Mouse (Mus musculus): ENCODE data around the gene Vamp2. TPM values are rescaled to one million over a fixed set of nuclear protein-coding genes. Genes with fewer than 3 reads are reported as not detected.
A peak's percentile ranks its signal among the peaks of the same experiment; 100 is the strongest.

Gene Vamp2
- polyA plus RNA-seq, 1 experiment from 2014 or later: 50.6 TPM

DNA sequence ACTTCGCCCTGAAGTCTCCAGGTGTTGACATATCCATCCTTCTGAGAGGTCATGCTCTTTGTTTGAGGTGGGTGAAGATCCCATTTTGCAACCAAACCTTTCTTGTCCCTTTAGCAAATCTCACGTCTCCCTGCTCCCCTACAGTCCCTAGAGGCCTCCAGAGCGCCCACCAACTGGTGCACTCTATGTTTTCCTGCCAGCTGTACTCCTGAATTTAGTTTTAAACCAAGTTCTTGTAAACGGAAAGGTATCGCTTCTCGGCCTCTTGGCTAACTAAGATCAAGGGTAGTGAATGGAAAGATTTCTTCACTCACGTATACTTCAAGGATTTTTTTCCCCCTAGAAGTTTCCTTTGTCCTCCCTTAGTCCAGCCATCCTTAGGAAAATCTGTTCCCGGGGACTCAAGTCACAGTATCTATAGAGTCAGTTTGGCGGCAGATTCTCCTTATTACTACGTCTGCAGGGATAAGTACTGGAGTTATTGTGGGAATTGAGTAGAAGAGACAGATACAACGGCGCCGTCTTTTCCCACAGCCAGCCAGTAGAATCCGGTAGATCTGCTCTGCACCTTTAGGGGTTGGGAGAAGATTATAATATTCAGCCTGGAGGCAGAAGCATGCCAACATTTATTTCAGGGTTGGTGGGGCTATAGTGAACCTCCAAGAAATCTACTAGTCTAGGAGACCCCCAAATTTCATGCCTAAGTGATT is 31.3 kb downstream of the Vamp2 start:
- Histone ChIP-seq H3K27ac (ENCODE audit: low read length) (no peak overlapping the region), H3K4me3 (ENCODE audit: low read depth, low read length) (no peak overlapping the region), H3K27me3 (replicated peaks; ENCODE audit: insufficient read depth, low read length) (no peaks in the 10 kb centered on the region), H3K4me2 (replicated peaks; ENCODE audit: low read depth, low read length) (peak overlapping the region; percentile 77), H3K36me3 (ENCODE audit: insufficient read depth, low read length) (no peaks in the 10 kb centered on the region), H3K9ac (replicated peaks; ENCODE audit: low read depth) (no peak overlapping the region), H3K4me1 (ENCODE audit: insufficient read depth, low read depth, low read length) (peaks cover 17% of the 10 kb centered on the region; the same call in 1 of the 2 replicates), H3K9me3 (ENCODE audit: low read length) (no peaks in the 10 kb centered on the region)
- TF ChIP-seq CTCF (IDR thresholded peaks at IDR 0.05) (no peak), EP300 (IDR thresholded peaks at IDR 0.05) (no peak)
- WGBS: 50% methylated on average over 14 of the region's 14 CpGs
- no peak for DNase-seq (ENCODE audit: low spot score)
- ATAC-seq: no peak

DNA sequence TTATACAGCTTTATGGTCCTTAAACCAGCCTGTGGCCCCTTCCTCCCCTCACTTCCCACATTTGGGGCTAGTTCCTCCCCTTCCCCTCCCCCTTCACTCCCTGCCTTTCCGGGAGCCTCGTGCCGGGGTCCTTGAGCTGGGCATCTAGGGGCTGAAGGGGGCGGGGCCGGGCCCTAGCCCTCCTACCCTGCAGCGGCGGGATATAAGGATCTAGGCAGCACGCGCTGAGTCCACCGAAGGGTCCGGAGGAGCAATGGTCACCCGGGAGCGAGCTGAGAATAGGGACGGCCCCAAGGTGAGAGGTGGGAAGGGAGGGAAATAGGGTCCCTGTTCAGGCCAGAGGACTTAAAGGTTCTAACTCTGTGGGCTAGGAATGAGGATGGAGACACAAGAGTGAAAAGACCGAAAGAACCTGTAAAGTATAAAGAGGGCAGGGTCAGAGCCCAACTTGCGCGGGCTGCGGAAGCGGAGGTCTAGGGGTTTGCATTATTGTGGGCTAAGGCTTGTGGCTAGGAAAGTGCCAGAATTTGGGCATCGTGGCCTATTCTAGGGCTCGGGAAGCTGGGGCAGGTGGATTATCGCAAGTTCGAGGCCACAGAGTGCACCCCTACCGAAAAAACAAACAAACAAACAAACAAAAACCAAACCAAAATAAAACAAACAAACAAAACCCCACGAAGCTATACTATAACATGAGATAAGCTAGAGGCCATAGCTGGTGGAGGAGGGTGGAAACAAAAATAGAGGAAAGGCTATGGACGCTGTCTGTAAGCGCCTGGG is 32.1 kb downstream of the Vamp2 start, which contains the start of gene Hes7:
Gene Hes7, plus strand, starts transcription at position 184 of the 780 bp plus-strand sequence.
- no peak within 1 kb of the TSS for H3K27ac ChIP-seq (ENCODE audit: low read length)
- H3K4me2 ChIP-seq (replicated peaks; ENCODE audit: low read depth, low read length): peak within 1 kb of the TSS; percentile 77
- DNase-seq (ENCODE audit: low spot score) (no peak), ATAC-seq (no peak)
- H3K9me3 ChIP-seq (ENCODE audit: low read length): no peaks in the 10 kb centered on the region
- 0 out of 2 replicates have a peak within 1 kb of the TSS, but pooled peaks have one; percentile 48 for H3K9ac ChIP-seq (replicated peaks; ENCODE audit: low read depth)
- TF ChIP-seq CTCF (IDR thresholded peaks at IDR 0.05) (no peak), EP300 (IDR thresholded peaks at IDR 0.05) (no peak)
- no peaks in the 10 kb centered on the region for H3K27me3 ChIP-seq (replicated peaks; ENCODE audit: insufficient read depth, low read length)
- H3K4me1 ChIP-seq (ENCODE audit: insufficient read depth, low read depth, low read length): peaks cover 17% of the 10 kb centered on the region; the same call in 1 of the 2 replicates
- no peaks in the 10 kb centered on the region for H3K36me3 ChIP-seq (ENCODE audit: insufficient read depth, low read length)
- 3% methylated on average over 26 of the region's 27 CpGs for WGBS
- H3K4me3 ChIP-seq (ENCODE audit: low read depth, low read length): peak within 1 kb of the TSS; percentile 54

DNA sequence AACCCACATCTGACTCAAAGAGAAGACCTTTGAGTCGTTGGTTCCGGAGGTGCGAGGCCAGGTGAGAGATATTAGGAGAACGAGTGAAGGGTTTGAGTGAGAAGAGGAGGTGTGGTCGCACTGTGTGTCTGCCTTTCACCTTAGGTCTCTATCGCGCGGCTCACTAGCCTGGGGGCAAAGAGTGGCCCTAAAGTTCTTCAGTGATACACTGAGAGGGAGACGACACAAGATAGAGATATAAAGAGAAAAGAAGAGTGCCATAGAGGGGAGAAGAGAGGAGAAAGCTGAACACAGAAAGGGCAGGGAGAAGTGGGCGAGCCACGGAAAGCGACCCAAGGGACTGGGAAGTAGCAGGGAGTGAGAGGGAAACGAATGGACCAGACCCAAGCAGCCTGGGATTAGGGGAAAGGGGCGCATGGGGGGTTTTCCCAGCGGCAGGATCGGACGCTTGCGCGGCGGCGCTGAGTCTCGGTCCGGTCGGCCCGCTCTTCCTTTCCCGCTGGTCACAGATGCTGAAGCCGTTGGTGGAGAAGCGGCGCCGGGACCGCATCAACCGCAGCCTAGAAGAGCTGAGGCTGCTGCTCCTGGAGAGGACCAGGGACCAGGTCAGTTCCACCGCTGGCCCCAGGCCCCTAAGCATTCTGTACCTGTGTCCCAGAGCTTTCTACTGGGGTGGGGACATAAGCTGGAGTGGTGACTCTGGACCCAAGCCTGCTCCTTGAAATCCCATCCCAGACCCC is 32.9 kb downstream of the Vamp2 start:
- peaks cover 21% of the 10 kb centered on the region; the same call in 1 of the 2 replicates for H3K4me1 ChIP-seq (ENCODE audit: insufficient read depth, low read depth, low read length)
- H3K27ac ChIP-seq (ENCODE audit: low read length): no peak overlapping the region
- peak overlapping the region; percentile 77 for H3K4me2 ChIP-seq (replicated peaks; ENCODE audit: low read depth, low read length)
- H3K4me3 ChIP-seq (ENCODE audit: low read depth, low read length): peak overlapping the region; percentile 54
- no peaks in the 10 kb centered on the region for H3K27me3 ChIP-seq (replicated peaks; ENCODE audit: insufficient read depth, low read length)
- WGBS: under 1% methylated on average over 20 of the region's 33 CpGs
- H3K9ac ChIP-seq (replicated peaks; ENCODE audit: low read depth): 0 out of 2 replicates have a peak overlapping the region, but pooled peaks have one; percentile 48
- ATAC-seq: no peak
- no peaks in the 10 kb centered on the region for H3K36me3 ChIP-seq (ENCODE audit: insufficient read depth, low read length)
- TF ChIP-seq EP300 (IDR thresholded peaks at IDR 0.05): no peak
- no peak for TF ChIP-seq CTCF (IDR thresholded peaks at IDR 0.05)
- peak; percentile 40 for DNase-seq (ENCODE audit: low spot score)
- no peaks in the 10 kb centered on the region for H3K9me3 ChIP-seq (ENCODE audit: low read length)

DNA sequence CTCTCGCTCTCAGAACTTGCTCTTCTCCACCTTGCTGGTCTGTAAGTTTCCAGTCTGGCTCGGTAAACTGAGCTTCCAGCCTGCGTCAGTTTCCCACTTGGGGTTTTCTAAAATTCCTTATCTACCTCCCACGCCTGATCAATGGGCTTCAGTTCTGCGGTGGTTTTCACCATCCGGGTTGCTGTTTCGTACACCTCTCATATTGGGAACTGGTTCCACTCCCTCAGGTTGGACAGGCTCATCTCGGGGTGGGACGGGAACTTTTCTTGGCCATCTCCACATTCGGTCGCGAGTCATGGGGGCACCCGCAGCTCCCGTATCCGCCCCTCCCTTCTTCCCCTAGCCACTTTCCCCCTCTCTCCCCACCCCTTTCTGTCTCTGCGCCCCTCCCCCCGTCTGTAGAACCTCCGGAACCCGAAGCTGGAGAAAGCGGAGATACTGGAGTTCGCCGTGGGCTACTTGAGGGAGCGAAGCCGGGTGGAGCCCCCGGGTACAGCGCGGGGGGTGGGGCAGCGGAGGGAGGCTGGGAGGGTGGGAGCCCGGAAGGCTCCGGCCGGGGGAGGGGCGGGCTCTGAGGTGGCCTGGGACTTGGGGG is 33.5 kb downstream of the Vamp2 start:
- ATAC-seq (no peak), DNase-seq (ENCODE audit: low spot score) (no peak)
- Histone ChIP-seq H3K36me3 (ENCODE audit: insufficient read depth, low read length) (no peaks in the 10 kb centered on the region), H3K4me3 (ENCODE audit: low read depth, low read length) (peak overlapping the region; percentile 54), H3K9me3 (ENCODE audit: low read length) (no peaks in the 10 kb centered on the region), H3K27me3 (replicated peaks; ENCODE audit: insufficient read depth, low read length) (no peaks in the 10 kb centered on the region), H3K4me2 (replicated peaks; ENCODE audit: low read depth, low read length) (peak overlapping the region; percentile 77), H3K9ac (replicated peaks; ENCODE audit: low read depth) (peak overlapping the region; percentile 48), H3K27ac (ENCODE audit: low read length) (peak overlapping the region; percentile 87), H3K4me1 (ENCODE audit: insufficient read depth, low read depth, low read length) (peaks cover 23% of the 10 kb centered on the region; the same call in 1 of the 2 replicates)
- no peak for TF ChIP-seq CTCF (IDR thresholded peaks at IDR 0.05)
- WGBS: under 1% methylated on average over 27 of the region's 32 CpGs

DNA sequence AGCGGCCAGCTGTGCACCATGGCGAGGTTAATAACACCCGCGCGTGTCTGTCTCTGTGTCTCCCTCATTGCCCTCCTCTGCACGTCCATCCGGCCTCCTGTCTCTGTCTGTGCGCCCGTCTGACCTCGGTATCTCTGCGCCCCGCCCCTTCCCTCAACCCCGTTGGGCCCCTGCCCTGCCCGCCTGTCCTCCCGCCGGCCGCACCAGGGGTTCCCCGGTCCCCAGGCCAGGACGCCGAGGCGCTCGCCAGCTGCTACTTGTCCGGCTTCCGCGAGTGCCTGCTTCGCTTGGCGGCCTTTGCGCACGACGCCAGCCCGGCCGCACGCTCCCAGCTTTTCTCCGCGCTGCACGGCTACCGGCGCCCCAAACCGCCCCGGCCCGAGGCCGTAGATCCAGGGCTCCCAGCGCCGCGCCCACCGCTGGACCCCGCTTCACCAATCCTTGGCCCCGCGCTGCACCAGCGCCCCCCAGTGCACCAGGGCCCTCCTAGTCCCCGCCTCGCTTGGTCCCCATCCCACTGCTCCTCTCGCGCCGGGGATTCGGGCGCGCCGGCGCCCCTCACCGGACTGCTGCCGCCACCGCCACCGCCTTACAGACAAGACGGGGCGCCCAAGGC is 34.2 kb downstream of the Vamp2 start, which contains the start of gene 9130213A22Rik:
Gene 9130213A22Rik, minus strand, starts transcription at position 254 of the 616 bp plus-strand sequence.
- Histone ChIP-seq H3K36me3 (ENCODE audit: insufficient read depth, low read length) (no peaks in the 10 kb centered on the region), H3K4me1 (ENCODE audit: insufficient read depth, low read depth, low read length) (peaks cover 23% of the 10 kb centered on the region; the same call in 1 of the 2 replicates), H3K4me3 (ENCODE audit: low read depth, low read length) (peak within 1 kb of the TSS; percentile 54), H3K9me3 (ENCODE audit: low read length) (no peaks in the 10 kb centered on the region), H3K4me2 (replicated peaks; ENCODE audit: low read depth, low read length) (peak within 1 kb of the TSS; percentile 77), H3K27ac (ENCODE audit: low read length) (peak within 1 kb of the TSS; percentile 87), H3K27me3 (replicated peaks; ENCODE audit: insufficient read depth, low read length) (no peaks in the 10 kb centered on the region), H3K9ac (replicated peaks; ENCODE audit: low read depth) (peak within 1 kb of the TSS; percentile 48)
- DNase-seq (ENCODE audit: low spot score) (peak; percentile 93), ATAC-seq (peak; percentile 62)
- WGBS: under 1% methylated on average over 59 of the region's 66 CpGs
- peak; percentile 83 for TF ChIP-seq CTCF (IDR thresholded peaks at IDR 0.05)
- no peak for TF ChIP-seq EP300 (IDR thresholded peaks at IDR 0.05)
